Mouse (Mus musculus): Measurements from ENCODE around the gene Fam19a1. TPM values are rescaled to one million over a fixed set of nuclear protein-coding genes. Genes with fewer than 3 reads are reported as not detected.

Gene Fam19a1
- polyA plus RNA-seq, 1 experiment: not detected

DNA sequence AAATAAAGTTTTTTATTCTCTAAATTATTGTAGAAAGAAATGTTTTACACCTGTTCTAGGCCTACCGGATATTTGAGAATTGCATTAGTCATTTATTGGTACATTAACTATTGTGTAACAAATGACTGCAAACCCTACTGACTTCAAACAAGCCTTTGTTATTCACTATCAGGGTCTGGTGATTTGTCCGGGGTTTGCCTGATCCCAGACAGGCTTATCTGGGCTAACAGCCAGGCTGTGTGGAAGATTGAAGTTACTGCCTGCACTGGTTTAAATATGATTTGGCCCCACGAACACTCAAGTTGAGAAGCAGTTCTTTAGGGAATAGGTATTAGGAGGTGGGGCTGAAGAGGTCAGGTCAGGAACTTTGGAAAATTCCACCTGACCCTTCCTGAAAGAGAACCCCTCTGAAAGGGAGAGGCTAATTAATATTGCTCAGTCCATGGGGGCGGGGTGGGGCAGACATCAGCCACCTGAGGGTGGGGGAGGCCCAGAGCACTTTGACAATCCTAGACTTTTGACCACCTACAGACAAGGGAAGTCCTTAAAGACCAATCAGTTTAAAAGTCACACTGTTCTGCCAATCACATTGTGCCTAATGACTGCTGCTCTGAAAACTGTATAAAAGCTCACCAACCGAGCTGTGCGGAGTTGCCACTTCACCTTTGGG lies 344.8 kb downstream of the Fam19a1 start:
- H3K4me1 ChIP-seq (ENCODE audit: control insufficient read depth, insufficient read depth, low read length): no peaks in the 10 kb centered on the region
- 80% methylated on average over 6 of the region's 6 CpGs for WGBS
- H3K4me3 ChIP-seq (replicated peaks; ENCODE audit: control insufficient read depth, low read depth, low read length): no peak overlapping the region
- H3K27ac ChIP-seq (ENCODE audit: control insufficient read depth, insufficient read depth, low read depth, low read length, poor library complexity): no peak overlapping the region
- TF ChIP-seq CTCF (IDR thresholded peaks at IDR 0.05; ENCODE audit: control insufficient read depth, insufficient read depth, low read length) (no peak), POLR2A (IDR thresholded peaks at IDR 0.05; ENCODE audit: borderline replicate concordance, control insufficient read depth, low read depth, low read length) (no peak)

GRCm38 (mm10) chr6:96459041-96459440 lies 346.1 kb downstream of the Fam19a1 start:
- Histone ChIP-seq H3K4me1 (ENCODE audit: control insufficient read depth, insufficient read depth, low read length) (no peaks in the 10 kb centered on the region), H3K4me3 (replicated peaks; ENCODE audit: control insufficient read depth, low read depth, low read length) (no peak overlapping the region), H3K27ac (ENCODE audit: control insufficient read depth, insufficient read depth, low read depth, low read length, poor library complexity) (no peak overlapping the region)
- 74% methylated on average over 4 of the region's 4 CpGs for WGBS
- no peak for TF ChIP-seq CTCF (IDR thresholded peaks at IDR 0.05; ENCODE audit: control insufficient read depth, insufficient read depth, low read length)

DNA sequence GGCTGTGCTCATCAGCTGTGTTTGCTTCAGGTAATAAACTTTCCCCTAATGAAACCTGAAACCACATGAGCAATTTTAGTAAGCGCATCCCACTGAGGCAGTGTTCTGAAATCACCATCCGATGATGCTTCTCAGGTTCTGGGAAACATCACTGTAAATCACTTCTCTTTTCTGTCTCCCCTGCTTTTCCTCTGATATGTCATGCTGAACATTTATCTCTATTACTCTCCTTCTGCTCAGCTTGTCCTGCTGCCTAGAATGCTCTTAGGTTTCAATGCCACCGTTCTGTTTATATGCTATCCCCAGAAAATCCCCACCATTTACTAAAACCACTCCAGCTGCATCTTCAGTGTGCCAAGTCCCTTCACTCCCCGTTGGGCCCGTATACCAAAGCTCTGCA lies 386.5 kb downstream of the Fam19a1 start:
- Histone ChIP-seq H3K4me3 (replicated peaks; ENCODE audit: control insufficient read depth, low read depth, low read length) (no peak overlapping the region), H3K27ac (ENCODE audit: control insufficient read depth, insufficient read depth, low read depth, low read length, poor library complexity) (no peak overlapping the region), H3K4me1 (ENCODE audit: control insufficient read depth, insufficient read depth, low read length) (no peaks in the 10 kb centered on the region)
- no peak for TF ChIP-seq CTCF (IDR thresholded peaks at IDR 0.05; ENCODE audit: control insufficient read depth, insufficient read depth, low read length)
- TF ChIP-seq POLR2A (IDR thresholded peaks at IDR 0.05; ENCODE audit: borderline replicate concordance, control insufficient read depth, low read depth, low read length): no peak
- WGBS: 80% methylated on average over 5 of the region's 5 CpGs

GRCm38 (mm10) chr6:96541600-96541999 lies 428.6 kb downstream of the Fam19a1 start:
- Histone ChIP-seq H3K4me1 (ENCODE audit: control insufficient read depth, insufficient read depth, low read length) (no peaks in the 10 kb centered on the region), H3K4me3 (replicated peaks; ENCODE audit: control insufficient read depth, low read depth, low read length) (no peak overlapping the region), H3K27ac (ENCODE audit: control insufficient read depth, insufficient read depth, low read depth, low read length, poor library complexity) (no peak overlapping the region)
- TF ChIP-seq CTCF (IDR thresholded peaks at IDR 0.05; ENCODE audit: control insufficient read depth, insufficient read depth, low read length) (no peak), POLR2A (IDR thresholded peaks at IDR 0.05; ENCODE audit: borderline replicate concordance, control insufficient read depth, low read depth, low read length) (no peak)
- WGBS: 77% methylated on average over 2 of the region's 2 CpGs

GRCm38 (mm10) chr6:96544832-96545231 lies 431.9 kb downstream of the Fam19a1 start:
- Histone ChIP-seq H3K4me3 (replicated peaks; ENCODE audit: control insufficient read depth, low read depth, low read length) (no peak overlapping the region), H3K27ac (ENCODE audit: control insufficient read depth, insufficient read depth, low read depth, low read length, poor library complexity) (no peak overlapping the region), H3K4me1 (ENCODE audit: control insufficient read depth, insufficient read depth, low read length) (no peaks in the 10 kb centered on the region)
- TF ChIP-seq POLR2A (IDR thresholded peaks at IDR 0.05; ENCODE audit: borderline replicate concordance, control insufficient read depth, low read depth, low read length) (no peak), CTCF (IDR thresholded peaks at IDR 0.05; ENCODE audit: control insufficient read depth, insufficient read depth, low read length) (no peak)
- 61% methylated on average over 3 of the region's 3 CpGs for WGBS

DNA sequence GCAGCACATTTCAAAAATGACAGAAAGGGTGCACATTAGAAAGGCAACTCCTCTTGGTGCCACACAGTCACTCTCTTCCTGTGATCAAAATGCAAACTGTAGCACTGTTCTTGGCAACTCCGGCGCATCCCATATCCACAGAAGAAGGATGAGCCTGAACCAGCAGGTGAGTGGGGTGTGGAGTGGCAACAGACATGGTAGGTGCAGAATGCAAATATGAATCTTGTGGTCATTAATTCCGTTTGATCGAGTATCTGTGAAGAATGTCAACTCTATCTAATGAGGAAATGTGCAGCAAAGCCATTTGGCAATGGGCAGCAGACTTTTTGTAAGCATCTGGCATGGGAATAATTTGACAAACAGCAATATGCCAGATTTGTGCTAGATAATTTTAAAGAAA lies 437.5 kb downstream of the Fam19a1 start:
- Histone ChIP-seq H3K4me3 (replicated peaks; ENCODE audit: control insufficient read depth, low read depth, low read length) (no peak overlapping the region), H3K27ac (ENCODE audit: control insufficient read depth, insufficient read depth, low read depth, low read length, poor library complexity) (no peak overlapping the region), H3K4me1 (ENCODE audit: control insufficient read depth, insufficient read depth, low read length) (no peaks in the 10 kb centered on the region)
- TF ChIP-seq POLR2A (IDR thresholded peaks at IDR 0.05; ENCODE audit: borderline replicate concordance, control insufficient read depth, low read depth, low read length) (no peak), CTCF (IDR thresholded peaks at IDR 0.05; ENCODE audit: control insufficient read depth, insufficient read depth, low read length) (no peak)
- WGBS: 88% methylated on average over 4 of the region's 4 CpGs

GRCm38 (mm10) chr6:96578649-96579048 lies 465.7 kb downstream of the Fam19a1 start:
- H3K4me3 ChIP-seq (replicated peaks; ENCODE audit: control insufficient read depth, low read depth, low read length): no peak overlapping the region
- TF ChIP-seq POLR2A (IDR thresholded peaks at IDR 0.05; ENCODE audit: borderline replicate concordance, control insufficient read depth, low read depth, low read length) (no peak), CTCF (IDR thresholded peaks at IDR 0.05; ENCODE audit: control insufficient read depth, insufficient read depth, low read length) (no peak)
- no peak overlapping the region for H3K27ac ChIP-seq (ENCODE audit: control insufficient read depth, insufficient read depth, low read depth, low read length, poor library complexity)
- H3K4me1 ChIP-seq (ENCODE audit: control insufficient read depth, insufficient read depth, low read length): no peaks in the 10 kb centered on the region
- 19% methylated on average over 5 of the region's 5 CpGs for WGBS

DNA sequence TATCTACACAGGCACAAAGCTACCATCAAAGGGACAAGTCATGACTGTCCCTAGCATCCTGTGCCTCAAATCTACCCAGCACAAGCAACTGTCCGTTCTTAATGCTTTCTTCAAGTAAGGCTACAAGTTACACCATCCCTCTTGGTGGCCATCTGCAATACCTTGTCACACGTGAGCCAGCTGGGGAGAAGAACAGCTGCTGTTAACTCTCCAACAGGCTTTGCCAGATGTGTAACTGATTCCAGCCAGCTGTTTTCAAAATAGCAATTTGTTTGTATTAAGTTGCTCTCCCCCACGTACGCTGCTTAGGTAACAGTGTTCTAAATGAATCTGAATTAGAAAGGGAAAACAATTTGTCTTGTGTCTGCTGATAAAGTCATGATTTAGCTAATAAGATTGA lies 467.8 kb downstream of the Fam19a1 start:
- Histone ChIP-seq H3K4me1 (ENCODE audit: control insufficient read depth, insufficient read depth, low read length) (no peaks in the 10 kb centered on the region), H3K27ac (ENCODE audit: control insufficient read depth, insufficient read depth, low read depth, low read length, poor library complexity) (no peak overlapping the region), H3K4me3 (replicated peaks; ENCODE audit: control insufficient read depth, low read depth, low read length) (no peak overlapping the region)
- 65% methylated on average over 4 of the region's 4 CpGs for WGBS
- TF ChIP-seq CTCF (IDR thresholded peaks at IDR 0.05; ENCODE audit: control insufficient read depth, insufficient read depth, low read length) (no peak), POLR2A (IDR thresholded peaks at IDR 0.05; ENCODE audit: borderline replicate concordance, control insufficient read depth, low read depth, low read length) (no peak)

GRCm38 (mm10) chr6:96581187-96581586 lies 468.2 kb downstream of the Fam19a1 start:
- H3K4me1 ChIP-seq (ENCODE audit: control insufficient read depth, insufficient read depth, low read length): no peaks in the 10 kb centered on the region
- no peak overlapping the region for H3K4me3 ChIP-seq (replicated peaks; ENCODE audit: control insufficient read depth, low read depth, low read length)
- no peak overlapping the region for H3K27ac ChIP-seq (ENCODE audit: control insufficient read depth, insufficient read depth, low read depth, low read length, poor library complexity)
- no peak for TF ChIP-seq POLR2A (IDR thresholded peaks at IDR 0.05; ENCODE audit: borderline replicate concordance, control insufficient read depth, low read depth, low read length)
- no peak for TF ChIP-seq CTCF (IDR thresholded peaks at IDR 0.05; ENCODE audit: control insufficient read depth, insufficient read depth, low read length)
- 62% methylated on average over 3 of the region's 3 CpGs for WGBS

All from bone marrow, adult 2 months (tissue).